Mouse (Mus musculus): ENCODE measurements around the gene Scgb2b21.
"Not testable (repeated sequence)": the region's sequence is repeated elsewhere in the genome, so short reads cannot be mapped to it uniquely, and the experiment has no call there.

Gene Scgb2b21

GRCm38 (mm10) chr7:33520358-33520757 is at the start of gene Scgb2b21:
Scgb2b21 (minus strand) TSS chr7:33520458.
- no peak for DNase-seq

DNA sequence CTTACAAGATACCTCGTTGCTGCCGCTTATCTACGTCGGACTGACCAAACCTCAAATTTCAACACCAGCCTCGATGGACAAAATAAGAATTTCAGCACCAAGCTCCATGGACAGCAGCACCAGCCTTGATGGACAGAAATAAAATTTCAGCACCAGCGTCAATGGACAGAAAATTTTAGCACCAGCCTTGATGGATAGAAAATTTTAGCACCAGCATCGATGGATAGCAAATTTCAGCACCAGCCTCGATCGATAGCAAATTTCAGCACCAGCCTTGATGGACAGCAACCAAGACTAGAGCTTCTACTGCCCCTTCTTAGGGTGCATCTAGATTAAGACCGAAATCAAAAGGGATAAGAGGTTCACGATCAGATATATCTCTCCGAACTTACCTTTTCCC is 23.2 kb upstream of the Scgb2b21 start:
- not testable (repeated sequence) for DNase-seq

Measured in cerebellum, postnatal 14 days (tissue).